ENCODE assay signal across 10 mouse cellular contexts in genomic region chr5:120615903-120616302, GRCm38 (mm10). TPM values are rescaled to one million over a fixed set of nuclear protein-coding genes. Genes with fewer than 3 reads are reported as not detected.
DNase-seq lines count a peak whose midpoint lies in the region; ATAC-seq and TF ChIP-seq lines count a peak whose summit lies in the region.
"Had no signal": no experiment of that assay in that cellular context is flagged by ENCODE, and none has a peak within 500 bp of the region (broad histone marks: within the 10 kb centered on the region; RNA-seq: fewer than 3 reads in every experiment).

No protein-coding gene starts in this region.

- H3K27me3 ChIP-seq in forebrain, postnatal 0 days (ENCODE audit: insufficient read depth, low read length), result no peaks in the 10 kb centered on the region
- H3K27me3 ChIP-seq in forebrain, embryonic 14.5 days (replicated peaks; ENCODE audit: control insufficient read depth, insufficient read depth, low read length), result no peaks in the 10 kb centered on the region
- H3K27me3 ChIP-seq in lung, embryonic 14.5 days (ENCODE audit: insufficient read depth, low read length), result no peaks in the 10 kb centered on the region
- H3K27me3 ChIP-seq in forebrain, embryonic 15.5 days, result no peaks in the 10 kb centered on the region
- H3K27me3 ChIP-seq: embryonic facial prominence, embryonic 15.5 days had no signal

- no peak overlapping the region for H3K4me2 ChIP-seq in forebrain, postnatal 0 days (ENCODE audit: low read depth)
- no peak overlapping the region for H3K4me2 ChIP-seq in forebrain, embryonic 14.5 days (ENCODE audit: low read length)
- no peak overlapping the region for H3K4me2 ChIP-seq in lung, embryonic 14.5 days
- no peak overlapping the region for H3K4me2 ChIP-seq in forebrain, embryonic 15.5 days (replicated peaks)
- H3K4me2 ChIP-seq: embryonic facial prominence, embryonic 15.5 days had no signal

- peaks cover 11% of the 10 kb centered on the region; the same call in 1 of the 2 replicates for H3K4me1 ChIP-seq in forebrain, postnatal 0 days (ENCODE audit: insufficient read depth)
- H3K4me1 ChIP-seq in forebrain, embryonic 14.5 days (ENCODE audit: control insufficient read depth, insufficient read depth, low read length), result peaks cover 14% of the 10 kb centered on the region
- peaks cover 3% of the 10 kb centered on the region for H3K4me1 ChIP-seq in lung, embryonic 14.5 days (ENCODE audit: insufficient read depth)
- peaks cover 17% of the 10 kb centered on the region for H3K4me1 ChIP-seq in forebrain, embryonic 15.5 days

- no peaks in the 10 kb centered on the region for H3K9me3 ChIP-seq in forebrain, postnatal 0 days (ENCODE audit: low read length)
- 0 out of 2 replicates have a peak, but pooled peaks cover 3% of the 10 kb centered on the region for H3K9me3 ChIP-seq in forebrain, embryonic 14.5 days (replicated peaks; ENCODE audit: control insufficient read depth, low read length)
- no peaks in the 10 kb centered on the region; the same call in 1 of the 2 replicates for H3K9me3 ChIP-seq in lung, embryonic 14.5 days (ENCODE audit: low read depth, low read length)
- no peaks in the 10 kb centered on the region for H3K9me3 ChIP-seq in forebrain, embryonic 15.5 days

- WGBS in forebrain, postnatal 0 days, result 97% methylated on average over 4 of the region's 4 CpGs
- WGBS in forebrain, embryonic 14.5 days, result 96% methylated on average over 4 of the region's 4 CpGs
- 91% methylated on average over 4 of the region's 4 CpGs for WGBS in lung, embryonic 14.5 days
- WGBS in forebrain, embryonic 15.5 days, result 97% methylated on average over 4 of the region's 4 CpGs

- H3K27ac ChIP-seq in forebrain, postnatal 0 days (ENCODE audit: low read depth, low read length), result no peak overlapping the region
- H3K27ac ChIP-seq in forebrain, embryonic 14.5 days (ENCODE audit: low read depth, low read length), result no peak overlapping the region
- no peak overlapping the region for H3K27ac ChIP-seq in lung, embryonic 14.5 days (ENCODE audit: low read depth)
- no peak overlapping the region for H3K27ac ChIP-seq in forebrain, embryonic 15.5 days (replicated peaks)
- H3K27ac ChIP-seq: embryonic facial prominence, embryonic 15.5 days had no signal

- DNase-seq in forebrain, postnatal 0 days, result peak; percentile 50
- no peak for DNase-seq in forebrain, embryonic 14.5 days (ENCODE audit: low spot score)
- DNase-seq in lung, embryonic 14.5 days, result peak; percentile 59
- DNase-seq in lung, postnatal 25 days (ENCODE audit: low spot score), result no peak
- DNase-seq in R1 (ENCODE audit: low read depth, low spot score), result peak; percentile 90
- peak; percentile 69 for DNase-seq in retina, postnatal 1 day
- no peak for DNase-seq in right cerebral cortex, postnatal 25 days

- TF ChIP-seq CTCF in forebrain, postnatal 0 days (IDR thresholded peaks at IDR 0.05; ENCODE audit: low read depth), result peak; percentile 78
- TF ChIP-seq CTCF in lung, embryonic 14.5 days (IDR thresholded peaks at IDR 0.05; ENCODE audit: low read depth), result peak; percentile 67

- ATAC-seq in forebrain, postnatal 0 days, result no peak
- ATAC-seq in forebrain, embryonic 14.5 days, result no peak
- no peak for ATAC-seq in lung, embryonic 14.5 days (ENCODE audit: insufficient read depth)
- no peak for ATAC-seq in forebrain, embryonic 15.5 days (replicated peaks)

- H3K4me3 ChIP-seq in forebrain, postnatal 0 days (ENCODE audit: low read depth, low read length), result no peak overlapping the region
- H3K4me3 ChIP-seq in forebrain, embryonic 14.5 days (ENCODE audit: low read depth, low read length), result no peak overlapping the region
- no peak overlapping the region for H3K4me3 ChIP-seq in lung, embryonic 14.5 days (ENCODE audit: low read depth, low read length)
- H3K4me3 ChIP-seq in forebrain, embryonic 15.5 days, result no peak overlapping the region
- H3K4me3 ChIP-seq: embryonic facial prominence, embryonic 15.5 days had no signal

- H3K36me3 ChIP-seq in forebrain, postnatal 0 days (ENCODE audit: insufficient read depth), result peaks cover 33% of the 10 kb centered on the region
- H3K36me3 ChIP-seq in forebrain, embryonic 14.5 days (ENCODE audit: control insufficient read depth, insufficient read depth, low read length), result peaks cover 40% of the 10 kb centered on the region
- peaks cover 41% of the 10 kb centered on the region for H3K36me3 ChIP-seq in lung, embryonic 14.5 days (ENCODE audit: insufficient read depth)
- peaks cover 28% of the 10 kb centered on the region for H3K36me3 ChIP-seq in forebrain, embryonic 15.5 days

- H3K9ac ChIP-seq in forebrain, postnatal 0 days, result no peak overlapping the region
- H3K9ac ChIP-seq in forebrain, embryonic 14.5 days (ENCODE audit: low read length), result no peak overlapping the region
- no peak overlapping the region for H3K9ac ChIP-seq in lung, embryonic 14.5 days
- no peak overlapping the region for H3K9ac ChIP-seq in forebrain, embryonic 15.5 days (replicated peaks)
- H3K9ac ChIP-seq: embryonic facial prominence, embryonic 15.5 days had no signal

RNA-seq across cellular contexts. Expression of gene Ddx54, which starts 3.4 kb away (rescaled TPM):
- total RNA-seq in forebrain, postnatal 0 days (2014; rRNA removed), result 43.9 and 46.0 TPM in 2 replicates
- 35.5 and 40.0 TPM in 2 replicates for polyA plus RNA-seq in forebrain, postnatal 0 days (2015; fragmentation: Nextera tagmentation; extraction: Ambion mirVana)
- 26.9 and 33.1 TPM in 2 replicates for polyA plus RNA-seq in forebrain, embryonic 14.5 days (2014; fragmentation: Nextera tagmentation; extraction: Ambion mirVana)
- 31.5 and 37.2 TPM in 2 replicates for polyA plus RNA-seq in lung, embryonic 14.5 days (2014; fragmentation: Nextera tagmentation; extraction: Ambion mirVana)
- polyA plus RNA-seq in forebrain, embryonic 15.5 days (2015; fragmentation: Nextera tagmentation; extraction: Ambion mirVana), result 46.9 and 49.0 TPM in 2 replicates

RNA-seq across cellular contexts. Expression of gene Rita1, which starts 3.5 kb away (rescaled TPM):
- 24.1 and 36.5 TPM in 2 replicates for total RNA-seq in forebrain, postnatal 0 days (2014; rRNA removed)
- 28.6 and 31.8 TPM in 2 replicates for polyA plus RNA-seq in forebrain, postnatal 0 days (2015; fragmentation: Nextera tagmentation; extraction: Ambion mirVana)
- polyA plus RNA-seq in forebrain, embryonic 14.5 days (2014; fragmentation: Nextera tagmentation; extraction: Ambion mirVana), result 15.9 and 18.3 TPM in 2 replicates
- polyA plus RNA-seq in lung, embryonic 14.5 days (2014; fragmentation: Nextera tagmentation; extraction: Ambion mirVana), result 7.2 and 9.5 TPM in 2 replicates
- 22.4 and 23.0 TPM in 2 replicates for polyA plus RNA-seq in forebrain, embryonic 15.5 days (2015; fragmentation: Nextera tagmentation; extraction: Ambion mirVana)

RNA-seq across cellular contexts. Expression of gene Cfap73, which starts 18.1 kb away (rescaled TPM):
- 1.9 and 2.1 TPM in 2 replicates for total RNA-seq in forebrain, postnatal 0 days (2014; rRNA removed)
- polyA plus RNA-seq in forebrain, postnatal 0 days (2015; fragmentation: Nextera tagmentation; extraction: Ambion mirVana), result 0.68 and 1.2 TPM in 2 replicates
- polyA plus RNA-seq in forebrain, embryonic 14.5 days (2014; fragmentation: Nextera tagmentation; extraction: Ambion mirVana), result 0.19 and 0.57 TPM in 2 replicates
- polyA plus RNA-seq in lung, embryonic 14.5 days (2014; fragmentation: Nextera tagmentation; extraction: Ambion mirVana), result not detected in 2 replicates
- polyA plus RNA-seq in forebrain, embryonic 15.5 days (2015; fragmentation: Nextera tagmentation; extraction: Ambion mirVana), result 0.47 and 1.2 TPM in 2 replicates
- polyA plus RNA-seq: heart, embryonic 14.5 days had no signal

RNA-seq across cellular contexts. Expression of gene Iqcd, which starts 27.1 kb away (rescaled TPM):
- 1.4 and 2.0 TPM in 2 replicates for total RNA-seq in forebrain, postnatal 0 days (2014; rRNA removed)
- polyA plus RNA-seq in forebrain, postnatal 0 days (2015; fragmentation: Nextera tagmentation; extraction: Ambion mirVana), result 1.4 and 1.8 TPM in 2 replicates
- 2.0 and 2.4 TPM in 2 replicates for polyA plus RNA-seq in forebrain, embryonic 14.5 days (2014; fragmentation: Nextera tagmentation; extraction: Ambion mirVana)
- polyA plus RNA-seq in lung, embryonic 14.5 days (2014; fragmentation: Nextera tagmentation; extraction: Ambion mirVana), result 0.35 and 0.37 TPM in 2 replicates
- polyA plus RNA-seq in forebrain, embryonic 15.5 days (2015; fragmentation: Nextera tagmentation; extraction: Ambion mirVana), result 1.5 and 2.1 TPM in 2 replicates

RNA-seq across cellular contexts. Expression of gene Tpcn1, which starts 27.4 kb away (rescaled TPM):
- 10.0 and 14.3 TPM in 2 replicates for total RNA-seq in forebrain, postnatal 0 days (2014; rRNA removed)
- polyA plus RNA-seq in forebrain, postnatal 0 days (2015; fragmentation: Nextera tagmentation; extraction: Ambion mirVana), result 7.9 and 11.1 TPM in 2 replicates
- polyA plus RNA-seq in forebrain, embryonic 14.5 days (2014; fragmentation: Nextera tagmentation; extraction: Ambion mirVana), result 10.5 and 13.3 TPM in 2 replicates
- polyA plus RNA-seq in lung, embryonic 14.5 days (2014; fragmentation: Nextera tagmentation; extraction: Ambion mirVana), result 16.5 and 17.0 TPM in 2 replicates
- 17.4 and 19.9 TPM in 2 replicates for polyA plus RNA-seq in forebrain, embryonic 15.5 days (2015; fragmentation: Nextera tagmentation; extraction: Ambion mirVana)

Comparison
In these comparisons a context has a peak if more than half of its experiments do, and no peak if none do; other contexts are left out.
1. DNase-seq: peak in forebrain, postnatal 0 days (single experiment), lung, embryonic 14.5 days (single experiment), R1 (single experiment) and retina, postnatal 1 day (single experiment); none in forebrain, embryonic 14.5 days (single experiment), lung, postnatal 25 days (single experiment) and right cerebral cortex, postnatal 25 days (single experiment).